Mouse (Mus musculus) yolk sac, embryonic 10.5 days (tissue): Measurements from ENCODE around the gene Calm1.
"Not testable (repeated sequence)": the region's sequence is repeated elsewhere in the genome, so short reads cannot be mapped to it uniquely, and the experiment has no call there.

Experiments
- DNase-seq: peaks from one replicate; pipeline ENCODE4 v3.0.0-alpha.2; 2017; ENCODE audit warnings: low spot score

The Calm1 gene

DNA sequence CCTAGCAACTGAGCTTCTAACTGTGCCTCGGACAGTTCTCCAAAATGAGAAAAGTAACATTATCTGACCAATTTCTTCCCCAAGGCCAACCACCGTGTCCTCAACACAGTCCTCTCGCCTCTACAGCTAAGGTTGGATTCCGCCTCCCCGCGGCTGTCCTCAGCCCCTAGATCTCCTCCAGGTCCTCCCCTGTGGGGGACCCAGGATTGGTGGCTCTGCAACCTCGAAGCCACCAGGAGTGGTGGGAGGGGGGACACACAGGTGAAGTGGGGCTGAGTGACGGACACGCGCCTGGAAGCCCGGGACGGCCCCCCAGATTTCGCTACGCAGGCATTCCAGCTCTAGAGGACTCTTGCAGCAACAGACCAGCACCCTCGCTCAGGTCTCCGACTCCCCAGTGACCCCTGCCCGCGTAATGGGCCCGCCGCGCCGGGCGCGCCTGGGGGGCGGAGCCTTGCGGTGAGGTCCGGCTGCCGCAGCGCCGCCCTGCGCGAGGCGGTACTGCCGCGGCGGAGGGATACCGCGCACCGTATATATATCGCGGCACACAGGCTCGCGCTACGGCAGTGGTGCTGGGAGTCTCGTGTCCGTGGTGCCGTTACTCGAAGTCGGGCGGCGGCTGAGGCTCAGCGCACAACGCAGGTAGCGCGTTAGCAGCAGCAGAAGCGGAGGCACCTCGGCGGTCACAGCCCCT is at the start of gene Calm1:
Gene Calm1 (plus strand): TSS at position 469 of the 694 bp plus-strand sequence.
- peak; percentile 92 for DNase-seq

DNA sequence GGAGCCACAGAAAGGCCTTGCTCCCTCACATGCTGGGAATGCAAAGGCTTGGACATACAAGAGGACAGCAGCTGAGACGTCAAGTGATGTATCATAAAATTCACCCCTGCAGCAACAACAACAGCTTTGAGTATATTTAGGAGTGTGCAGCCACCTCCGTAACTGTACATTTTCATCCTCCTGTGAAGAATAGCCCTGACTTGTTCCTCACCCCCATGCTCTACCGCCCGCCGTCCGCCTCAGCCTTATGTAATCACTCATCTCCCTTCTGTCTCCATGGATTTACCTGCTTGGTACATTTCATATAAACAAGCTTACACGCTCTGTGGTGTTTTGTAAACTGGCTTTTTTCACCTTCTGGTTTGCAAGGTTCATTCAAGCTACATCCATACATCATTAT is 46.8 kb upstream of the Calm1 start:
- no peak for DNase-seq

DNA sequence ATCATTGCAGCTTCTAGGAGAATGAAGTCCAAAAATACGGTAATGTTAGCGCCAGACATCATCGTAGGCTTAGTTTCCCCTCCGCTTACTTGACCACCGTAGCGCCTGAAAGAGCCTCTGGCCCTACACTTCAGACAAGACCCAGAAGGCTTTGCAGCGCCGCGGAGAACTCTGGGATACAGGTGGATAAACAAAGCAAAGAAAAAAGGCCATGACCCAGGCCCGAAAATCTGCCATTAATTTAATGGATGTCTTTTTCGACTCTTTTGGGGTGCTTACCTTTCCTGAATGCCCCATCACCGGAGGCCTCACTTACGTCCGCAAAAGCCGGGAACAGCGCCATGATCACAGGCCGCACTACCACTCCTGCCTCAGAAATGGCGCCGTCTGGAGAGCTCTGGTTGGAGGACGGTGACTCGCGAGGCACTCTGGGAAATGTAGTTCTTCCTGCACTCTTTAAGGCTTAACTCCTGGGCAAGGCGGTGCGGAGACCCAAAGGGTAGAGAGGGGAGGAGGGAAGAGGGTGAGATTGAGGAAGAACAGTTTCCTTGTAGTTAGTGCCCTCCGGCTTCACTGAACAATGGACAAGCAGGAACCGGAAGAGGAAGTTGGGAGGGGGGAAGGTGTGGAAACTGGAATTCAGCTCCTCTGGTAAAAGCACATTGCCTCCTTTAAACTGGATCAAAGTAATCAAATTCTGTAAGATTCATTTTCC is 39.8 kb upstream of the Calm1 start, which contains the start of gene Nrde2:
Gene Nrde2 (minus strand): TSS at position 393 of the 715 bp plus-strand sequence.
- peak; percentile 96 for DNase-seq

GRCm38 (mm10) chr12:100164991-100165500 is 34.2 kb upstream of the Calm1 start:
- no peak for DNase-seq

- DNase-seq, result no peak
Measured at GRCm38 (mm10) chr12:100166177-100166576, 33.1 kb upstream of the Calm1 start.

- no peak for DNase-seq
Measured at GRCm38 (mm10) chr12:100166939-100167338, 32.3 kb upstream of the Calm1 start.

- no peak for DNase-seq
Measured at GRCm38 (mm10) chr12:100167502-100167901, 31.7 kb upstream of the Calm1 start.

GRCm38 (mm10) chr12:100167931-100168871 is 31.0 kb upstream of the Calm1 start:
- DNase-seq, result peak; percentile 54

DNA sequence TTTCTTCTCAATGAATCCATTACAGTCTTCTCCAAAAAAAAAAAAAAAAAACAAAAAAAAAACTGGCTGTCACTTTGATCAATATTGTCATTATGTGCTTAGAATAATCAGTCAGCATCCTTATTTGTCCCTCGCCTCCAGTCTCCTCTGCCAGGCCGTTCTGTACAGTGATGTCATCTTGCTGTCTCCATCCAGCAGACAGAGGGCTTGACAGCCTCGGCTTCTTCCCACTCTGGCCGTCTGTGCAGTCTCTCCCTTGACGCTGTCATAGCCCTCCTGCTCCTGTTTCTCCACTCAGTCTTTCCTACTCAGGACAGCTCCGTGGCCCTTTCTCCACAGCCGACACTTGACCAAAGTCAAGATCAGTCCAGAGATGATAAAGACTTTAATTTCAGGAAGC is 26.8 kb upstream of the Calm1 start:
- no peak for DNase-seq

DNA sequence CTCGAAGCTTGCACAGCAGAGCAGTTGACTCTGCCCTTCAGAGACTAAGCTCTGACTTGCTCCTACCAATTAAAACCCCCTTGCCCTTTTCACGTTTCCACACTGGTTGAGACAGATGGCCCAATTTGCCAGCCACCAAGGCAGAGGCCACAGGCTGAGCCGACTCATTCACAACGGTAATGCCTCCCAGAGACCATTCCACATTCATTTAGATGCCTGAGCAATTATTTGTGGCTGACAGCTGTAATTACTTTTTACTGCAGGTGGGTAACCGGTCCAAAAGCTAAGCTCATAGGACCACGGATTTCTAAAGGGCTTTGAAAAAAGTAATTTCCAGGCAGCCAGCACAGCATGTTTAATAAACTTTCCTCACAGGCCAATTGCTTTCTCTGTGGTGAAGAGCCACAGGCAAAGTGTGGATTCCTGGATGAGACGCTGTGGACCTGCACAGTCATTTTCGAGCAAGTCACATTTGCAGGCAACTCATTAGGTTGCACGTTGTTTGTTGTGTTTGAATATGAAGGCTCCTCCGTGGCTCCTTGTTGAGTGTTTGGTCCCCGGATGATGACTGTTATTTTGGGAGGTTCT is 22.7 kb upstream of the Calm1 start:
- DNase-seq, result no peak

GRCm38 (mm10) chr12:100178898-100179440 is 20.3 kb upstream of the Calm1 start:
- no peak for DNase-seq

- DNase-seq, result no peak
Measured at GRCm38 (mm10) chr12:100180802-100181201, 18.4 kb upstream of the Calm1 start.

DNA sequence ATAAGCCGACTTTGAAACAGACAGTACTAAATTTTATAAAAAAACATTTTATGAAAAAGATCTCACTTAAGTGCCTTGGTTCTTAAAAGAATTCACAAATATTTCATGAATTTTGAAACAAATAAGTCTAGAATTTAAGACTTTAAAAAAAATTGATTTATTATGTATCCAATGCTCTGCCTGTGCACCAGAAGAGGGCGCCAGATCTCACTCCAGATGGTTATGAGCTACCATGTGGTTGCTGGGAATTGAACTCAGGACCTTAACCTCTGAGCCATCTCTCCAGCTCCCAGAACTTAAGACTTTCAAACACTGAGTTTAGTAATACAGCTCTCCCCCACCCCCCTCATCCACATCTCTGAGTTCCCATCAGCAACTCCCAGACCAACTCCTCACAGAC is 16.6 kb upstream of the Calm1 start:
- DNase-seq, result no peak

DNA sequence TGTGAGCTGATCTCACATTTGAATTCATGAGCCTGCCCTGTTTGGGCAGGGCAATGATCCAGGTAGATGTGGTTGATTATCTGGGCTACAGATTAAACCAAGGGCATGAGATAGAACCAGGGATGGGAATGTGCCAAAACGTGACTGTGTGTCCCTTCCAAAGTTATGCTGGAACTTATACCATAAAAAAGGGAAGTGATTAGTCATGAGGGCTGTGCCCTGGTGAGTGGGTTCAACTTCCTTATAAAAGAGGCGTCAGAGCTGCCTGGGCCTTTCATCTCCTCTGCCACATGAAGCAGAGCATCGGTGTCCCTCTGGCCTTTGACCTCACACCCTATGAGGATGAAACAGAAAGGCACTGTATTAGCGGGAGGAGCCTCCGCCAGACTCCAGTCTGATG is 15.3 kb upstream of the Calm1 start:
- no peak for DNase-seq

DNA sequence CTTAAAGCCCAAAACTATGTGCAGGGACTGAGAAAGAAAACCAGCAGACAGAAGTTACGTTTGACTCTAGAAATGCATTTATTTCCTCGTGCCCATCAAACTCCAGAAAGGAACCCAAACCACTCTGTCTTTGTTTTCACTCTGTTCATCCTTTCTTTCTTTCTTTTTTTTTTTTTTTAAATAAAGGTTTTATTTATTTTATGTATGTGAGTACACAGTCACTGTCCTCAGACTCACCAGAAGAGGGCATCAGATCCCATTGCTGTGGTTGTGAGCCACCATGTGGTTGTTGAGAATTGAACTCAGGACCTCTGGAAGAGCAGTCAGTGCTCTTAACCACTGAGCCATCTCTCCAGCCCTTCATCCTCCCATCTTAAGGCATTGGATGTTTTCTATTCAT is 14.3 kb upstream of the Calm1 start:
- not testable (repeated sequence) for DNase-seq

DNA sequence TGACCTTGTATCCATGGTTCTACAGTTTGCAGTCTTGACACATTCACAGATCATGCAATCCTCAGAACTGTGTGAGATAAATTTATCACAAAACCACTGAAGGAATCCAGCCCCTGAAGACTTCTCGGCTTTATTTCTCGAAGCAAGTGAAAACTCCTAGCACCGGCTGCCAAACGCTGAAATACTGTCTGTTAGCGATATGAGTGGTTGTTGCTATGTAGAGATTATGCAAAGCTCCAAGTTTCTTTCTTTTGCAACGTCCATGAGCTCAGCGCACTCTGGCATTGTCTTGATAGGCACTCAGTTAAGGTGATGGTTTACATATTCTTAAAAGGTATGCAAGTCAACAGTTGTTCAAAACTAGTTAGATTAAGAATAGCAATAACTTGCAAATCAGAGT is 13.3 kb upstream of the Calm1 start:
- no peak for DNase-seq

DNA sequence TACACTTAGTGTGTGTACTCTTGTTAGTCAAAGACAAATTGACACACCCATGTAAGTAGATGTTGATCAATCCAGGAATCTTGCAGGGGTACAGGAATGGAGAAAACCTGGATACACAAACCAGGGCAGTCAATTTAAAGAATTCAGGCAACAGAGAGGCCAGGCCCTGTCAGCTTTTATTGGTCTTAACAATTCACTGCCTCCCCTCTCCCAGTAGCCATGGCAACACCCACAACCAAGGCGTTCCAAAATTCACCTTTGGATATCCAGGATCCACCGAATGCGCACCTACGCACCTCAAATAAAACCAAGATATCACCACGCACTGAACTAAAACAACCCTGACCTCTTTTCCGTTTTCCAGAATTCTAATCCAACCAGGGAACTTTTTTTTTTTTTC is 12.9 kb upstream of the Calm1 start:
- DNase-seq, result peak; percentile 45

DNA sequence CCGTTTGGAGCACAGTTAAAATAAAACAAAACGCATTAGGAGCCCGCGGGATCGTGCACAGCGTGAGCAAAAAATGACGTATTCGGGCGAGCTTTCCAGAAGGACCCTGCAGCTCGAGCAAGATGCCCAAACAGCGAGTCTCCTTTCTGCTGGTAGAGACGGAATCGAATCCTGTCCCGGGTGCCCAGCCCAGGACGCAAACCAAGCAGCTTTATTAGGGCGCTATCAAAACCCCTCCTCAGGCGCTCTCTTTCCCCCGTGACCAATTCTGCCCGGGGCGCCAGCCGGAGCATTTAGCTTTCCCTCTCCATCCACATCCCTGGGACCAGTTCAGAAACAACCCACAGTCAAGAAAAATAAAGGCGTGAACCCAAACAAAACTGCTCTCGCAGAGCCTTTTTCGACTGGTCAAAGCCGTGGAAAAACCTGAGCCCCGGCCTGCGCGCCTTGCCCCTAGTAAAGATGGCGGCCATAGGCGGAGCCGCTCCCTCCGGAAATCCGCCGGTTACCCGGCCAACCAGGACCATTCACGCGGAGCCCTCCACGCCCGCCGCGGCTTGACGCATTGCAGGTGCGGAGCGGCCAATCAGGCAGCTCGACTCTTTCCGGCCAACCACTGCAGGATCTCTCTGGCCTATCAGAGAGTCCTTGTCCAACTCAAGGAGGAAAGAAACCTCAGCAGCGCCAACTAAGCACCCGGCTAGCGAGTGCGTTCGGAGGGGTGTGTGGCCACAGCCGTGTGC is 12.1 kb upstream of the Calm1 start:
- peak; percentile 99 for DNase-seq

DNA sequence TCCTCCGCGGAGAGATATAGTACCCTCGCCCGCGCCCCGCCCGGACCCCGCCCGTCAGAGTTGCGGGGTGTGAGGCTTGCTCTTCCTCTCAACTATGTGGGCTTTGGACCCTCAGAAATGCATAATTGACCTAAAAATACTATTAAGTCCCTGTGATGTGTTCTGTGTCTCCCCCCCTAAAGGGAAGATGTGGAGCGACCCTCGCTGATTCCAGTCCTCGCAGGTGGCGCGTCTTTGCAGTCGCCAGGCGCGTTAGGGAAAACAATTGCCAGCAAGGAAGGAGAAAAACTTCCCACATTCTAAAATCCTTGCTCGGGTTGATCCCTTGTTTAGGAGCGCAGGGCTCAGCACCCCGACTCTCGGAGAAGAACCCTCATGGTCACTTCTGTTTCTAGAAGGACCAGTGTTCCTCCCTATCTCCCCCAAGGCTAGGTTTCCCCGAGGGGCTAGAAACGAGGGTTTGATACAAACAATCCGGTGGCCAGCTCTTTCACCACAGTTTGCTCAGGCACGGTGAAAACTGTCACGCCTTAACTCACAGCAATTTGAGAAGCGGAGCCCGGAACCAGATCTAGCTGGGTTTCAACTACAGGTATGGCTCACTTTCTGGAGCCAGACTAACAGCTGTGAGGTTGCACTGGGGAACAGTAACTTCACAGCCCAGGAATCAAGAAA is 11.3 kb upstream of the Calm1 start:
- DNase-seq, result no peak

- DNase-seq, result peak; percentile 78
Measured at GRCm38 (mm10) chr12:100190802-100191201, 8.4 kb upstream of the Calm1 start.
